Mouse (Mus musculus) spleen, postnatal 14 days (tissue): ENCODE results near the gene Pianp.

Experiments
- DNase-seq, 2 experiments: peaks; one replicate each; pipeline ENCODE4 v3.0.0; 2021 to 2022; ENCODE audit warnings: low spot score in 2 of 2

Pianp gene

GRCm38 (mm10) chr6:125008060-125008459 lies 11.6 kb downstream of the Pianp start:
- DNase-seq = no peak

GRCm38 (mm10) chr6:125008586-125009128 lies 12.2 kb downstream of the Pianp start:
- peak; percentile 83 to 93 for DNase-seq

GRCm38 (mm10) chr6:125009129-125009180 lies 12.5 kb downstream of the Pianp start, which contains the start of gene Zfp384:
Gene Zfp384, plus strand, starts transcription at chr6:125009145.
- DNase-seq = no peak

DNA sequence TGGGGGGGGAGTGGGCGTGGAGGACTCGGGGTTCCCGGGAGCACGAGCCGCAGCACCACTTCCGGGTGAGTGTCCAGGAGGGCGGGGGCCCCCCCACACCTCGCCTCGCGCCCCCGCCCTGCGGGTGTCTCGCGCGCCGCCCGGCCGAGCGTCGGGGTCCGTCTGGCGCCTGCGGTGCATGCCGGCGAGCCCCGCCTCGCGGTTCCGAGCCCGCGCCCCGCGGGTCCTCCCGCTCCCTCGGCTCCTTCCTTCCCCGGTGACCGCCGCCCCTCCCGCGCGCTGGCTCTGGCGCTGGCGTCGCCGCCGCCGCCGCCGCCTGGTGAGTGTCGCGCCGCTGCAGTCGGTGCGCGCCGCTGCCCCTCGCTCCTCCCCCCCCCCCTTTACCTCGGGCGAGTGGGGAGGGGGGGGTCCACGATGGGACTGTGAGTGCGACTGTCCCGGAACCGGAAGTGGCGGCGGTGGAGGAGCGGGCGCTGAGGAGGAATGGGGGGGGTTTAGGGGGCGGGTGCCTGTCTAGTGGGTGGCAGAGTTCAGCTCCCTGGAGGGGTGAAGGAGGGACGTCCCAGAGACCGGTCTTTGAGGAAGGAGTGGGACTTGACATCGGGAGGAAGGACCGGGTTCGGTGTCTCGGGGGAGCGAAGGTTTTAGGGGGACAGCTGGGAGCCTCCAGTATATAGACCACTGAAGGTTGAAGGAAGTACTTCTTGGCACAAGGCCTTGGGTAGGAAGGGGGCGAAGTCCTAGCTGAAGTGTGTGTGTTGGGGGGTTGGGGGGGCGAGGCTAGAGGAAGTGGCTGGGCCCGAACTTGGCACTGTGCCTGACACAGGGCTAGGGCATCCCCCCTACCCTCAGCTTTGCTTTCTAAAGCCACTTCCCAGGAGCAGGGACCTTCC lies 12.9 kb downstream of the Pianp start:
- peak; percentile 48 to 60 for DNase-seq

DNA sequence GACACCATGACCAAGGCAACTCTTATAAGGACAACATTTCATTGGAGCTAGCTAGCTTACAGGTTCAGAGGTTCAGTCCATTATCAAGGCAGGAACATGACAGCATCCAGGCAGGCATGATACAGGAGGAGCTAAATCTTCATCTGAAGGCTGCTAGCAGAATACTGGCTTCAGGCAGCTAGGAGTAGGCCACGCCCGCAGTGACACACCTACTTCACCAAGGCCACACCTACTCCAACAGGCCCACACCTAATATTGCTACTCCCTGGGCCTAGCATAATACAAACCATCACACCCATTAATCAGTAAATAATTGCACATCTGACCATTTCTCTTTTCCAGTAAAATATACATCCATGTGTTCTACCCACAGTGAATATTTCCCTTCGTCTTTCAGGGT lies 21.2 kb downstream of the Pianp start:
- DNase-seq = peak in 1 of 2 experiments; percentile 24

- DNase-seq = peak; percentile 32 to 63
Observed at GRCm38 (mm10) chr6:125030532-125030931, 34.0 kb downstream of the Pianp start.

GRCm38 (mm10) chr6:125031604-125032003 lies 35.1 kb downstream of the Pianp start:
- DNase-seq = no peak

GRCm38 (mm10) chr6:125038666-125039065 lies 42.2 kb downstream of the Pianp start:
- no peak for DNase-seq

DNA sequence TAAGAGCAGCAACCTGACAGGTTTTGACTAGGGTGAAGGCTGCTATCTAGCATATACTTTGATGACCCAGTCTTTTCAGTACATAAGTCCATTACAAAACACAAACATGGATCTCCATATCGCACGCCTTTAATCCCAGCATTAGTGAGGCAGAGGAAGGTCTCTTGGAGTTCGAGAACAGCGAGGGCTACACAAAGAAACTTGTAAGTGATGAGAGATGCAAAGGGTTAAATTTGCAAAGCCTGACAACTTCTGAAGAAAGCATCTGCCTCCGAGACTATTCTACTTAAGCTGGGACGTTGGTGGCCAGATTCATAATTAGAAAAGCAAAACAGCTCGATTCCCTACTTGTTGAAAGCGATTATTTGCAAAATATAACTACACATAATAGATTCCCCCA lies 42.6 kb downstream of the Pianp start:
- DNase-seq = no peak

- DNase-seq = peak; percentile 66 to 81
Observed at GRCm38 (mm10) chr6:125039533-125040153, 43.1 kb downstream of the Pianp start, which contains the start of gene Ing4. Gene Ing4, plus strand, starts transcription at chr6:125039760.

DNA sequence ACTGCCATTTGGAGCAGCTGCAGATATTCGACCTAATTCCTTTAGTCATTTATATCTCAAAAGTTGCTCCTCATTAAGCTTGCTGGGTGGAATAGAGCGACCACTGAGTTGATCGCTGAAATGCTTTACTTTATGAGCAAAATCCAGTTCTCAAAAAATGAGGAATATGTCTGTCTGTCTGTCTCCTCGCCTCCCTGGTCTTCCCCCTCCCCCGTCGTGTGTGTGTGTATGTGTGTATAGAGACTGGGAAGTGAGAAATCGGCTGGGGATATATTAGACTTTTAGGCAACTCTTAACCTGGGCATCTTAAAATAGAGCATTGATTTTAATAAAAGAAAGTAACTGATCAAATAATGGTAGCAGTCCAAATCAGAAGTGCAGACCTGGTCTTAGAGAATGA lies 43.7 kb downstream of the Pianp start:
- no peak for DNase-seq

GRCm38 (mm10) chr6:125041047-125041446 lies 44.6 kb downstream of the Pianp start:
- DNase-seq = no peak

DNA sequence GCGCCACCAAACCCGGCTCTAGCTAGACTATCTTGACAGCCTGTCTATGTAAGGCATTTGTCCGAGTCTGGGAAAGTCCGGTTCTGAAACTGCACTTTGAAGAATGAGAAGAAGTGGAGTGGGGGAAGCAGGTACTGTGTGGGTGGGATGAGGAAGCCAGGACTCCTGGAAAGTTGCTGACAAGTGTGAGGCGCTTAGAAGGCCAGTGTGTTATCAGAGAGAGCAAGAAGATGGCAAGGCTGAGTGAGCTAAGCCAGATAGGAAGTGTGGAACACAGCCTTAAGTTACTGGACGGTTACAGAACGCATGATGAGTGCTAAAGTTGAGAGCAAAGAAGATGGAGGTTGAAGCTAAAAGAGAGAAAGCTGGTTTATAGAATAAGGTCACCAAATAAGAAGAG lies 45.6 kb downstream of the Pianp start:
- DNase-seq = no peak

- peak; percentile 34 to 71 for DNase-seq
Observed at GRCm38 (mm10) chr6:125046691-125047090, 50.2 kb downstream of the Pianp start.

GRCm38 (mm10) chr6:125049678-125050077 lies 53.2 kb downstream of the Pianp start, which contains the start of gene Acrbp:
Gene Acrbp, plus strand, starts transcription at chr6:125049689.
- DNase-seq = no peak

DNA sequence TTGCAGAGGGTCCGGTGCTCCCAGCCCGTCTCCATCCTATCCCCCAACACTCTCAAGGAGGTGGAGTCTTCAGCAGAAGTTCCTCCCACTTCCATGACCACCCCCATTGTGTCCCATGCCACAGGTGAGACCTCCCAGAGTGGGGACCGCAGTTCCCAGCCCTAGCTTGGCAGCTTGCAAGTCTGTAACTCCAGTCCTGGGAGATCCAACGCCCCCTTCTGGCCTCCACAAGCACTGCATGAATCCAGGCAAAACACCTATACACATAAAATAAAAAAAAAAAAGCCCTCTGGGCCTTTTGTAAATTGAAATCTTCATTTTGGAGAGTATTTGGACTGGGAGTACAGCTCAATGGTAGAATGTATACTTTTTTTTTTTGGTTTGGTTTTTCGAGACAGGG lies 54.7 kb downstream of the Pianp start:
- no peak for DNase-seq
